Mouse (Mus musculus) heart, embryonic 16.5 days (tissue): ENCODE results near the gene Sox5. TPM values are rescaled to one million over a fixed set of nuclear protein-coding genes. Genes with fewer than 3 reads are reported as not detected.
"Not testable (repeated sequence)": the region's sequence is repeated elsewhere in the genome, so short reads cannot be mapped to it uniquely, and the experiment has no call there.

Source experiments
- ATAC-seq: fragments of 200-750 bp; cut with Nextera tagmentation; replicated peaks from 2 replicates; pipeline ENCODE4 v1.8.0; 2017; ENCODE audit warnings: moderate number of reproducible peaks; ENCODE audit not compliant: insufficient read depth, low FRiP score; ENCODE audit errors: extremely low read depth
- H3K27ac ChIP-seq: fragments of 300-500 bp; sonication (generic); 2 replicates; pipeline ENCODE4 v1.5.1; 2014; ENCODE audit warnings: mild to moderate bottlenecking, low read length, control low read depth, moderate library complexity
- H3K27me3 ChIP-seq: fragments of 300-500 bp; sonication (generic); 2 replicates; pipeline ENCODE4 v1.6.1; 2014; ENCODE audit warnings: low read length, mixed read lengths; ENCODE audit not compliant: control insufficient read depth, insufficient read depth
- H3K36me3 ChIP-seq: fragments of 300-500 bp; sonication (generic); 2 replicates; pipeline ENCODE4 v1.6.1; 2014; ENCODE audit not compliant: control insufficient read depth, insufficient read depth
- H3K4me1 ChIP-seq: fragments of 300-500 bp; sonication (generic); 2 replicates; pipeline ENCODE4 v1.6.1; 2014; ENCODE audit warnings: low read length, mixed read lengths; ENCODE audit not compliant: control insufficient read depth, insufficient read depth
- H3K4me2 ChIP-seq: fragments of 300-500 bp; sonication (generic); 2 replicates; pipeline ENCODE4 v1.6.1; 2014; ENCODE audit warnings: low read depth, mild to moderate bottlenecking, control low read depth, low read length
- H3K4me3 ChIP-seq: fragments of 300-500 bp; sonication (generic); 2 replicates; pipeline ENCODE4 v1.5.1; 2014; ENCODE audit warnings: mild to moderate bottlenecking, control low read depth, low read length
- H3K9ac ChIP-seq: fragments of 300-500 bp; sonication (generic); 2 replicates; pipeline ENCODE4 v1.6.1; 2014; ENCODE audit warnings: low read length, control low read depth
- H3K9me3 ChIP-seq: fragments of 300-500 bp; sonication (generic); replicated peaks from 2 replicates; pipeline ENCODE4 v1.6.1; 2016; ENCODE audit warnings: low read length; ENCODE audit not compliant: control insufficient read depth
- WGBS: fragments of 180-500 bp; shearing (Covaris S2); extraction: QIAGEN DNeasy Blood & Tissue Kit; methylation state at CpG from one replicate; pipeline ENCODE4 v1.1.7; 2014; 5-methylcytosine and 5-hydroxymethylcytosine counted together
- polyA plus RNA-seq: library from polyadenylated mRNA; unstranded; fragments of >200 nt; fragmentation: Nextera tagmentation; extraction: Ambion mirVana; gene quantifications from 2 replicates; pipeline ENCODE4 v1.2.1, GENCODE M21; 2015

Sox5 gene
- polyA plus RNA-seq, 1 experiment from 2014 or later = 8.8 TPM

GRCm38 (mm10) chr6:144283191-144283590 lies 498.6 kb downstream of the Sox5 start:
- Histone ChIP-seq H3K9ac (no peak overlapping the region), H3K36me3 (no peaks in the 10 kb centered on the region), H3K27ac (no peak overlapping the region), H3K9me3 (no peaks in the 10 kb centered on the region), H3K4me1 (peaks cover 2% of the 10 kb centered on the region; the same call in 1 of the 2 replicates), H3K4me2 (no peak overlapping the region), H3K4me3 (no peak overlapping the region), H3K27me3 (no peaks in the 10 kb centered on the region)
- ATAC-seq = no peak
- WGBS = 56% methylated on average over 7 of the region's 8 CpGs

- Histone ChIP-seq H3K4me3 (no peak overlapping the region), H3K4me1 (peaks cover 2% of the 10 kb centered on the region; the same call in 1 of the 2 replicates), H3K4me2 (no peak overlapping the region), H3K27ac (no peak overlapping the region), H3K9ac (no peak overlapping the region), H3K27me3 (no peaks in the 10 kb centered on the region), H3K36me3 (no peaks in the 10 kb centered on the region), H3K9me3 (no peaks in the 10 kb centered on the region)
- ATAC-seq = no peak
- 74% methylated on average over 12 of the region's 12 CpGs for WGBS
Observed at GRCm38 (mm10) chr6:144282756-144283155, 499.0 kb downstream of the Sox5 start.

GRCm38 (mm10) chr6:144281661-144282060 lies 500.1 kb downstream of the Sox5 start:
- no peak overlapping the region for H3K4me2 ChIP-seq
- WGBS = 87% methylated on average over 3 of the region's 3 CpGs

GRCm38 (mm10) chr6:144278505-144279053 lies 503.2 kb downstream of the Sox5 start:
- Histone ChIP-seq H3K9me3 (no peaks in the 10 kb centered on the region), H3K27ac (no peak overlapping the region), H3K9ac (no peak overlapping the region), H3K4me3 (no peak overlapping the region), H3K27me3 (no peaks in the 10 kb centered on the region), H3K4me2 (no peak overlapping the region), H3K36me3 (no peaks in the 10 kb centered on the region), H3K4me1 (peaks cover 2% of the 10 kb centered on the region; the same call in 1 of the 2 replicates)
- peak; percentile 45; the same call in 1 of the 2 replicates for ATAC-seq
- 59% methylated on average over 13 of the region's 13 CpGs for WGBS

More at GRCm38 (mm10) chr6:144281661-144282060, 500.1 kb downstream of the Sox5 start:
- H3K9ac ChIP-seq = no peak overlapping the region
- H3K27ac ChIP-seq = no peak overlapping the region
- H3K4me3 ChIP-seq = no peak overlapping the region
- no peak for ATAC-seq
- H3K36me3 ChIP-seq = no peaks in the 10 kb centered on the region
- peaks cover 2% of the 10 kb centered on the region; the same call in 1 of the 2 replicates for H3K4me1 ChIP-seq
- no peaks in the 10 kb centered on the region for H3K9me3 ChIP-seq
- no peaks in the 10 kb centered on the region for H3K27me3 ChIP-seq

GRCm38 (mm10) chr6:144273425-144273824 lies 508.4 kb downstream of the Sox5 start:
- H3K27me3 ChIP-seq, ATAC-seq, H3K4me3 ChIP-seq, H3K9me3 ChIP-seq, H3K9ac ChIP-seq, H3K27ac ChIP-seq, H3K4me2 ChIP-seq, H3K4me1 ChIP-seq, H3K36me3 ChIP-seq: not testable (repeated sequence)
- WGBS = 42% methylated on average over 4 of the region's 4 CpGs

GRCm38 (mm10) chr6:144271326-144271725 lies 510.5 kb downstream of the Sox5 start:
- 79% methylated on average over 2 of the region's 2 CpGs for WGBS
- no peaks in the 10 kb centered on the region for H3K9me3 ChIP-seq
- H3K4me3 ChIP-seq = no peak overlapping the region
- no peaks in the 10 kb centered on the region for H3K27me3 ChIP-seq
- no peak overlapping the region for H3K9ac ChIP-seq
- H3K36me3 ChIP-seq = no peaks in the 10 kb centered on the region
- H3K4me2 ChIP-seq = no peak overlapping the region
- no peak overlapping the region for H3K27ac ChIP-seq
- ATAC-seq = no peak
- no peaks in the 10 kb centered on the region for H3K4me1 ChIP-seq

GRCm38 (mm10) chr6:144270306-144270705 lies 511.5 kb downstream of the Sox5 start:
- Histone ChIP-seq H3K4me1 (no peaks in the 10 kb centered on the region), H3K27me3 (no peaks in the 10 kb centered on the region), H3K9me3 (no peaks in the 10 kb centered on the region), H3K4me2 (no peak overlapping the region), H3K36me3 (no peaks in the 10 kb centered on the region), H3K4me3 (no peak overlapping the region), H3K9ac (no peak overlapping the region), H3K27ac (no peak overlapping the region)
- WGBS = 71% methylated on average over 3 of the region's 3 CpGs
- no peak for ATAC-seq

- no peaks in the 10 kb centered on the region for H3K4me1 ChIP-seq
- no peaks in the 10 kb centered on the region for H3K27me3 ChIP-seq
- no peak overlapping the region for H3K27ac ChIP-seq
- WGBS = 66% methylated on average over 4 of the region's 4 CpGs
- H3K36me3 ChIP-seq = no peaks in the 10 kb centered on the region
- no peak overlapping the region for H3K4me2 ChIP-seq
- no peak for ATAC-seq
- H3K9ac ChIP-seq = no peak overlapping the region
- H3K9me3 ChIP-seq = no peaks in the 10 kb centered on the region
- H3K4me3 ChIP-seq = no peak overlapping the region
Observed at GRCm38 (mm10) chr6:144269666-144270065, 512.1 kb downstream of the Sox5 start.

GRCm38 (mm10) chr6:144265752-144266151 lies 516.0 kb downstream of the Sox5 start:
- Histone ChIP-seq H3K4me1 (no peaks in the 10 kb centered on the region), H3K4me3 (no peak overlapping the region), H3K36me3 (no peaks in the 10 kb centered on the region), H3K4me2 (no peak overlapping the region), H3K27me3 (no peaks in the 10 kb centered on the region), H3K9me3 (no peaks in the 10 kb centered on the region), H3K9ac (no peak overlapping the region), H3K27ac (no peak overlapping the region)
- WGBS = 67% methylated on average over 5 of the region's 5 CpGs
- ATAC-seq = no peak
